Mouse (Mus musculus): Measurements from ENCODE around the gene Ak5. TPM values are rescaled to one million over a fixed set of nuclear protein-coding genes. Genes with fewer than 3 reads are reported as not detected.
A peak's percentile ranks its signal among the peaks of the same experiment; 100 is the strongest.

Gene Ak5
- polyA plus RNA-seq, 1 experiment from 2014 or later = 13.7 TPM

- Histone ChIP-seq H3K4me3 (no peak overlapping the region), H3K36me3 (replicated peaks) (no peaks in the 10 kb centered on the region), H3K9ac (no peak overlapping the region), H3K9me3 (no peaks in the 10 kb centered on the region), H3K27ac (no peak overlapping the region), H3K27me3 (replicated peaks) (no peaks in the 10 kb centered on the region), H3K4me1 (no peaks in the 10 kb centered on the region), H3K4me2 (no peak overlapping the region)
- 88% methylated on average over 6 of the region's 6 CpGs for WGBS
- no peak for ATAC-seq (replicated peaks)
These were observed 145.4 kb downstream of the Ak5 start for GRCm38 (mm10) chr3:152522634-152523314.

DNA sequence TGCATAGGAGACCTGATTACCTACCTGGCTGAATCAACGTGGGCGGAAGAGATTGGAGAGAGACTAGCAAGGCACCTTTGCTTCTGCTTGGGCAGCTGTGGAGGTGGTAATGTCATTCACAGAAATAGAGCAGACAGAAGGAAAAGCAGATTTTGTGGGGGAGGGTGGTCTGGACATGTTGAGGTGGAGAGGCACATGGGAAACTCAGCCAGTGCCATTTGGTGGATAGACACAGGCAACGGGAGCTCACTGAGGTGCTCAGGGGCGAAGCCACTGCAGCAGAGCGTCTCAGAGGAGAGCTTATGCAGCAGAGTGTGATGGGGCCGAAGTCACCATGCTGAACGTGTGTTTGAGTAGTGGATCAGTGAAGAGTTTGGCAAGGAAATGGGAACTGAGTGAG is 147.1 kb downstream of the Ak5 start:
- H3K27ac ChIP-seq = no peak overlapping the region
- 93% methylated on average over 7 of the region's 7 CpGs for WGBS
- ATAC-seq (replicated peaks) = no peak

GRCm38 (mm10) chr3:152520074-152520473 is 148.1 kb downstream of the Ak5 start:
- 78% methylated on average over 3 of the region's 3 CpGs for WGBS
- no peak overlapping the region for H3K4me2 ChIP-seq
- H3K27me3 ChIP-seq (replicated peaks) = no peaks in the 10 kb centered on the region
- H3K4me3 ChIP-seq = no peak overlapping the region
- no peaks in the 10 kb centered on the region for H3K9me3 ChIP-seq
- H3K27ac ChIP-seq = no peak overlapping the region
- no peak overlapping the region for H3K9ac ChIP-seq
- peaks cover 12% of the 10 kb centered on the region for H3K4me1 ChIP-seq
- no peak for ATAC-seq (replicated peaks)
- no peaks in the 10 kb centered on the region for H3K36me3 ChIP-seq (replicated peaks)

More for the DNA sequence above, 147.1 kb downstream of the Ak5 start:
- H3K27me3 ChIP-seq (replicated peaks) = no peaks in the 10 kb centered on the region
- no peak overlapping the region for H3K4me2 ChIP-seq
- no peaks in the 10 kb centered on the region for H3K9me3 ChIP-seq
- no peak overlapping the region for H3K9ac ChIP-seq
- H3K36me3 ChIP-seq (replicated peaks) = no peaks in the 10 kb centered on the region
- H3K4me1 ChIP-seq = peaks cover 7% of the 10 kb centered on the region
- H3K4me3 ChIP-seq = no peak overlapping the region

- Histone ChIP-seq H3K4me3 (no peak overlapping the region), H3K36me3 (replicated peaks) (no peaks in the 10 kb centered on the region), H3K27ac (no peak overlapping the region), H3K27me3 (replicated peaks) (no peaks in the 10 kb centered on the region), H3K4me2 (no peak overlapping the region), H3K9me3 (no peaks in the 10 kb centered on the region), H3K9ac (no peak overlapping the region), H3K4me1 (peaks cover 14% of the 10 kb centered on the region)
- WGBS = 92% methylated on average over 10 of the region's 10 CpGs
- no peak for ATAC-seq (replicated peaks)
These were observed 148.6 kb downstream of the Ak5 start for GRCm38 (mm10) chr3:152519556-152519955.

- Histone ChIP-seq H3K9ac (no peak overlapping the region), H3K9me3 (no peaks in the 10 kb centered on the region), H3K4me2 (no peak overlapping the region), H3K36me3 (replicated peaks) (no peaks in the 10 kb centered on the region), H3K4me1 (peaks cover 14% of the 10 kb centered on the region), H3K27me3 (replicated peaks) (no peaks in the 10 kb centered on the region), H3K27ac (peak overlapping the region; percentile 48), H3K4me3 (no peak overlapping the region)
- ATAC-seq (replicated peaks) = 0 out of 2 replicates have a peak, but pooled peaks have one; percentile 24
- 57% methylated on average over 3 of the region's 3 CpGs for WGBS
These were observed 151.6 kb downstream of the Ak5 start for GRCm38 (mm10) chr3:152516569-152516968.

- Histone ChIP-seq H3K9me3 (no peaks in the 10 kb centered on the region), H3K27me3 (replicated peaks) (no peaks in the 10 kb centered on the region), H3K27ac (peak overlapping the region; percentile 48), H3K4me1 (peaks cover 14% of the 10 kb centered on the region), H3K36me3 (replicated peaks) (no peaks in the 10 kb centered on the region), H3K9ac (no peak overlapping the region), H3K4me2 (no peak overlapping the region), H3K4me3 (no peak overlapping the region)
- WGBS = 11% methylated on average over 6 of the region's 6 CpGs
- peak; percentile 58 for ATAC-seq (replicated peaks)
These were observed 152.2 kb downstream of the Ak5 start for GRCm38 (mm10) chr3:152515959-152516358.

DNA sequence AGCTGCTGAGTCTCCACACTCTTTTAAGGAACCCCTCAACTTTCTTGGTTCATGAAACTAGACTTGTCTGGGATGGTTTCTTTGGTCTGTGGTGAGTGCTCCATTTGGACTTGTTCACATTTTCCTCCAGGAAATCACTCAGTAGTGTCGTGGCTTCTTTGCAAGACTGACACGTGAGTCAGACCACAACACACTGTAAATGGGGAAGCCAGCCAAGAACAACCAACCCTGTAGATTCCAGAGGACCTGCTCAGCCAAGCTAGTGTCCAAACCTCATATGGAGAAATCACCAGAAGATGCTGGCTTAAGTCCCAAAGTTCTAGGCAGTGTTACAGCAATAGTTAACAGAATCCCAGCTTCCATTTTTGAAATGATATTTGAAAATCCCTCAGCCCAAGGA is 155.6 kb downstream of the Ak5 start:
- H3K4me3 ChIP-seq = no peak overlapping the region
- H3K4me1 ChIP-seq = peaks cover 21% of the 10 kb centered on the region
- WGBS = 83% methylated on average over 2 of the region's 2 CpGs
- no peaks in the 10 kb centered on the region for H3K9me3 ChIP-seq
- H3K27ac ChIP-seq = no peak overlapping the region
- no peaks in the 10 kb centered on the region for H3K27me3 ChIP-seq (replicated peaks)
- no peak overlapping the region for H3K4me2 ChIP-seq
- ATAC-seq (replicated peaks) = no peak
- no peaks in the 10 kb centered on the region for H3K36me3 ChIP-seq (replicated peaks)
- H3K9ac ChIP-seq = no peak overlapping the region

- 92% methylated on average over 7 of the region's 7 CpGs for WGBS
- H3K27me3 ChIP-seq (replicated peaks) = no peaks in the 10 kb centered on the region
- ATAC-seq (replicated peaks) = no peak
- H3K36me3 ChIP-seq (replicated peaks) = no peaks in the 10 kb centered on the region
- H3K9me3 ChIP-seq = no peaks in the 10 kb centered on the region
- H3K27ac ChIP-seq = no peak overlapping the region
- peaks cover 7% of the 10 kb centered on the region; the same call in 1 of the 2 replicates for H3K4me1 ChIP-seq
- H3K4me3 ChIP-seq = no peak overlapping the region
- H3K9ac ChIP-seq = no peak overlapping the region
- no peak overlapping the region for H3K4me2 ChIP-seq
These were observed 158.9 kb downstream of the Ak5 start for GRCm38 (mm10) chr3:152509268-152509667.

DNA sequence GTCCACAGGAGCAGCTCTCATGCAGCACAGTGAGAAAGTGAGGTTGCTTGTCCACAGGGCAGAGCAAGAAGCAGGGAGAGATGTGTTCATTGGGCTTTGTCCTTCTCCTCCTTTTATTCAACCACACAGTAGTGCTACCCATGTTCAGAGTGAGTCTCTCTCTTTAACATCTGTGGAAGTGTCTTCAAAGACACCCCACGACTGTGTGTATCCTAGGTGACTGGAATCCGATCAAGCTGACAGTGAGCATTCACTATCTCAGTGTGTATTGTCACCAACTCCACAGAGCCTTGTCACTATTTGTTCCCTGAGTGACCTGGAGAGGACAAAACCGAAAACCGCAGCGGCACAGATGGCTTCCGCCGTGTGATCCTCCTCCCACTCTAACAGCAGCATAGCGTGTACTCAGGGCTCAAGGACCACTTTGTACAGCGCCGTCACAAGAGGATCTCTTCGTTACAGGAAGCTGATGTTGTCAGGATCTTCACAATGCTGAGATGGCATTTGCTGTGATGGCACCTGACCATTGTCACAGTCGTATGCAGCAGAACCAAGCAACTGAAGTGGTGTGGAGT is 159.7 kb downstream of the Ak5 start:
- peak; percentile 50; the same call in 1 of the 2 replicates for ATAC-seq (replicated peaks)
- H3K4me2 ChIP-seq = no peak overlapping the region

GRCm38 (mm10) chr3:152507900-152508299 is 160.3 kb downstream of the Ak5 start:
- Histone ChIP-seq H3K4me1 (peaks cover 7% of the 10 kb centered on the region; the same call in 1 of the 2 replicates), H3K36me3 (replicated peaks) (no peaks in the 10 kb centered on the region), H3K4me3 (no peak overlapping the region), H3K4me2 (no peak overlapping the region), H3K27me3 (replicated peaks) (no peaks in the 10 kb centered on the region), H3K9me3 (no peaks in the 10 kb centered on the region), H3K27ac (0 out of 2 replicates have a peak overlapping the region, but pooled peaks have one; percentile 21), H3K9ac (no peak overlapping the region)
- 63% methylated on average over 8 of the region's 8 CpGs for WGBS
- 0 out of 2 replicates have a peak, but pooled peaks have one; percentile 6 for ATAC-seq (replicated peaks)

More for the DNA sequence above, 159.7 kb downstream of the Ak5 start:
- Histone ChIP-seq H3K9me3 (no peaks in the 10 kb centered on the region), H3K4me3 (no peak overlapping the region), H3K36me3 (replicated peaks) (no peaks in the 10 kb centered on the region), H3K9ac (no peak overlapping the region), H3K27ac (no peak overlapping the region), H3K27me3 (replicated peaks) (no peaks in the 10 kb centered on the region), H3K4me1 (peaks cover 7% of the 10 kb centered on the region; the same call in 1 of the 2 replicates)
- WGBS = 42% methylated on average over 12 of the region's 12 CpGs

- no peak for ATAC-seq (replicated peaks)
- WGBS = 79% methylated on average over 2 of the region's 2 CpGs
- Histone ChIP-seq H3K27ac (no peak overlapping the region), H3K4me2 (no peak overlapping the region), H3K36me3 (replicated peaks) (no peaks in the 10 kb centered on the region), H3K9me3 (no peaks in the 10 kb centered on the region), H3K4me1 (peaks cover 16% of the 10 kb centered on the region), H3K4me3 (no peak overlapping the region), H3K27me3 (replicated peaks) (no peaks in the 10 kb centered on the region), H3K9ac (no peak overlapping the region)
These were observed 169.0 kb downstream of the Ak5 start for GRCm38 (mm10) chr3:152498968-152499696.

GRCm38 (mm10) chr3:152497842-152498241 is 170.3 kb downstream of the Ak5 start:
- Histone ChIP-seq H3K27ac (no peak overlapping the region), H3K9me3 (no peaks in the 10 kb centered on the region), H3K9ac (no peak overlapping the region), H3K36me3 (replicated peaks) (no peaks in the 10 kb centered on the region), H3K4me2 (no peak overlapping the region), H3K4me3 (no peak overlapping the region), H3K27me3 (replicated peaks) (no peaks in the 10 kb centered on the region), H3K4me1 (peaks cover 16% of the 10 kb centered on the region)
- ATAC-seq (replicated peaks) = no peak
- WGBS = 91% methylated on average over 2 of the region's 2 CpGs
